Mouse (Mus musculus) adrenal gland, postnatal 4 days (tissue): ENCODE measurements around the gene Stra8. TPM values are rescaled to one million over a fixed set of nuclear protein-coding genes. Genes with fewer than 3 reads are reported as not detected.

Experiments used
- DNase-seq, 2 experiments: peaks; one replicate each; pipeline ENCODE4 v3.0.0; 2021 to 2022; ENCODE audit warnings: low spot score in 2 of 2, mixed read lengths in 2 of 2
- total RNA-seq, 2 experiments: library from RNA; stranded (reverse); gene quantifications; 2 replicates each; pipeline ENCODE4 v1.2.3; 2021

Gene Stra8
- total RNA-seq, 2 experiments from 2014 or later = not detected

GRCm38 (mm10) chr6:34939451-34939850, 19.5 kb downstream of the Stra8 start:
- no peak for DNase-seq

GRCm38 (mm10) chr6:34941496-34941895, 21.5 kb downstream of the Stra8 start:
- no peak for DNase-seq

DNA sequence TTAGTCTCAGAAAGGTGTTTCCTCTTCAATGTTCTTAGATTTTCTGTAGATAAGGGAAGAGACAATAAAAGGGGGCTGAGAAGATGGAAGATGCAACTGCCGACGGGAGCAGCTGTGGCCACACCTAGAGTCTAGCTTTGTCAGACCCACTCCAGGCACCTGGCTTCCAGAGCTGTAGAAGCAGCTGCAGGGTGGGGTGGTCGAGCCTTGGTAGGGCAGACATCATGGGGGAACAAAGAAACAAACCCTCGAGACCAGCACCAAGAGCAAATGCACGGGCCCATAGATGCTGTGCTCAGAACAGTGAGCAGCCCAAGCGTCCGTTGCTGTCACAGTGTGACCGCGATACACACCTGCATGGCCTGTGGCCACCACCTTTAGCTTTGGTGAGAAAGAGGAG, 22.5 kb downstream of the Stra8 start:
- DNase-seq = no peak

GRCm38 (mm10) chr6:34943499-34943898, 23.5 kb downstream of the Stra8 start:
- DNase-seq = no peak

DNA sequence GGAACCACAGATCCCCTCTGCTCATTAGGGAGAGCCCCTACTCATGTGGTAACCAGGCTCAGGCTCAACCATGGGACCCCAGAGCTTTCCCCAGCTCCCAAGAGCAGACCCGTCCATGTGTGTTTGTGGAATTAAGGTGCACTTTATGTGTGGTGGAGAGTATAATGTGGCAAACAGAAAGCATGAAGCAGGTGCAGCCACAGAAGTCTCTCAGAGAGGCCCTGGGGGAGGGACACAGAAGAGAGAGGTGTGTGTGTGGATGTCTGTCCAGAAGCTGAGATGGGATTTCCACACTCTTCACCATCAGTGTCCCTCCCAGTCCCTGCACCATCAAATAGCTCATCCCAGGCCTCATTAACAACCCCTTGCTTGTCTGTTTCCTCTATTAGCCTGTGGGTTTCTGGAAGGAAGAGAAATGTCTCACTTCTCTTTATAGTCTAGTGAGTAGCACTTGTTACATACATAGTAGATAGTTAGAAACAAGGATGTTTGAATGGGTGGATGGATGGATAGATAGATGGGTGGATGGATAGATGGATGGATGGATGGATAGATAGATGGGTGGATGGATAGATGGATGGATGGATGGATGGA, 26.6 kb downstream of the Stra8 start:
- DNase-seq = no peak

GRCm38 (mm10) chr6:34948461-34948860, 28.5 kb downstream of the Stra8 start:
- DNase-seq = no peak

- no peak for DNase-seq
Measured at GRCm38 (mm10) chr6:34951518-34951917, 31.6 kb downstream of the Stra8 start.

- DNase-seq = no peak
Measured at GRCm38 (mm10) chr6:34951956-34952667, 32.1 kb downstream of the Stra8 start.

DNA sequence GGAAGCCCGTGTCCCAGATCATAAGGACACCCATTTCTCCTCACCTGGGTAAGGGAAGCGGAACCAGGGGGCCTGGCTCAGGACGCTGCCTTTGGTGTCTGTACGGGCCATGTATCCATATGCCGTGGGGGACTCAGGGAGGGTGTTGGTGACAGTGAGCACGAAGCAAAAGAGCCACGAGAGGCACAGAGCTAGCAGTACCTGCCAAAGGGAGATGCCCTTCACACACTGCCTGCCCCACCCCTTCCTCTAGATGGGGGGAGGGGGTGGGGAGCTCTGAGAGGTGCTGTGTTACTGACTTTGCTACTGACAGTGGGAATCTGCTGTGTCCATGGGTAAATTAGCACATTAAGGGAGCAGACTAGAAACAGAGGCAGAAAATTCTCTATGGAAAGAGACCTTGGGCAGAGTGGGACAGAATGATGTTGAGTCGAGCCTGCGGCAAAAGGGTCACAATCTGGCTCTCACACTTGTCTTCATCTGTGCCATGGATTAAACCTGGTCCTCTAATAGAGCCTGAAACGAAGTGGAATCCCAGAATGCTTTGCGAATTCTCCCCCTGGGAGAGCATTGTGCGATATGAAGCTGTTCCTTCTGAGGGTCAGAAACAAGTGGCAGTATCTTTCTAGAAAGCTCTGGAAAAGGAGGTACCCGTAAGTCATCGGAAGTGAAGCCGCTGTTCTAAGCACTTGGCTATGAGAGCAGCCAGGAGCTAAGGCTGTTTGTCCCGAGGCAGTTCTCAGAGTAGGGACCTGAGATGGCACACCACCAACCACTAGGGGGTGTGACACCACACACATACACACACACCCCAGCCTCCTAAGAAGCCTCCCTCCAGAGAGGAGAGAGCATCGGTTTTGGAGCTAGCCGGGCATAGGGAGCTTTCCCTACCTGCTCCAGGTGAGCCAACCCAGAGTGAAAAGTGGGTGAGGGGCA, 35.2 kb downstream of the Stra8 start:
- no peak for DNase-seq

- no peak for DNase-seq
Measured at GRCm38 (mm10) chr6:34955862-34956241, 35.9 kb downstream of the Stra8 start.

DNA sequence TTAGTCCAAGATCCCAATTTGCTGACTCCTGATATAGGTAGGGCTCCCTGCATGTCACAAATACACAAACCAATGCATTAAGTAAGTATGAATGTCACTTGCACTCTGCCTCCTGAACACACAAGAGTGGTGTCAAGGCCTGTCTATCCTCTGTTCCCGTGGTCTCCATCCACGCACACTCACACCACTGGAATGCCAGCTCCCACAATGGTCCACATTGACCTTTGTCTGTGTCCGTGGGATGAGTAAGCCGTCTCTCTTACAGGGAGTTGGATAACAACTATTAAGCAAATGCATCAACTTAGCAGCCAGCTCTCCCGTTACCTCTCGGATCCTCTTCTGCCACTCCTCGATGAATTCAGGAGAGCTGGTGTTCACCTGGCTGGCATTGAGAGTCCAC, 39.2 kb downstream of the Stra8 start:
- DNase-seq = no peak

- DNase-seq = no peak
Measured at GRCm38 (mm10) chr6:34964550-34964949, 44.6 kb downstream of the Stra8 start.

- no peak for DNase-seq
Measured at GRCm38 (mm10) chr6:34965819-34966539, 46.0 kb downstream of the Stra8 start.

GRCm38 (mm10) chr6:34971181-34971580, 51.2 kb downstream of the Stra8 start:
- DNase-seq = no peak

DNA sequence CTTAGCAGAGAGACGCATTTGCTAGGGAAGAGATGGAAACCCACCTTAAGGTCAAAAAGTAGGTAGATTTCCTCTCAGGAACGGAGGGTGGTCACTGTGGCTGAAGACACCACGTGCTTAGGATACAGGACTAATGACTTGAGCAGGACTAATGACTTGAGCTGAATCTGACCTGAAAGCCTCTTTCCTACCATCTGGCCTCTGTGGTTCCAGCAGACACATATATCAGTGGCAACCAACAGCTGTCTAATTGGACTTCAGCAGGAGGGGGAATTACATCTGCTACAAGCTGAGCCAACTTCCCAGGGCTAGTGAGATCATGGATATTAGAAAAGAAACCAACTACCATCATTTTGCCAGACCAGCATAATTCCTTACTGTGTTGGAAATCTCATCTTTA, 59.3 kb downstream of the Stra8 start:
- no peak for DNase-seq

- no peak for DNase-seq
Measured at GRCm38 (mm10) chr6:34980661-34981060, 60.7 kb downstream of the Stra8 start.

DNA sequence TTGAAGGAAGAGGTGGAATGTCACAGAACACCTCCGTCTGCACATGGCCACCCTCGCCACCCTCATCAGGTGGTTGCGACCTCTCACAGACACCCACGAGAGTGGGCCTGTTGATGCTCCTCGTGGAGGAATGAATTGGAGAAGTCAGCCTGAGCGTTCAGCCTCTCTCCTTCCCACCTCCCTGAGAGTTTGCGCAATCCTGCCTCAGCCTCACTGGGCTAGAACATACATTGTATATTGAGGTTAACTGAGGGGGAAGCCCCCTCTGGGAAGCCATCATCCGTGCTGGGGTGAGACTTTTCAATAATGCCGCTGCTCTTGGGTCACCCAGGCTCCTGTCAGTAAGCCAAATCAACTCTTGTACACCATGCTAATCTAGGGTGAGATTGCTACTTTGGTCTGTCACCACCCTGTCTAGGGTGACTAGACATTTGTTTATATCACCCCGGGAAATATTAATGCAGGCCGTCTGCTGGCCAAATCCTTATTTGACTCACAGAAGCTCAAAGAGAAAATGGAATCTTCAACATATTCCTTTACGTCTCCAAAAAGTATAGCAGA, 67.2 kb downstream of the Stra8 start:
- no peak for DNase-seq

- DNase-seq = no peak
Measured at GRCm38 (mm10) chr6:34988081-34988761, 68.3 kb downstream of the Stra8 start, which contains the start of gene Slc23a4. Gene Slc23a4, minus strand, starts transcription at chr6:34988404.
